Mouse (Mus musculus) natural killer cell, adult 2 months (primary cell): ENCODE measurements around the gene Rpl5.

ENCODE experiments used
- DNase-seq, 2 experiments: peaks; one replicate each; pipeline ENCODE4 v3.0.0; 2022; ENCODE audit warnings: low spot score in 2 of 2

The Rpl5 gene

GRCm38 (mm10) chr5:107942941-107943340 lies 42.6 kb downstream of the Rpl5 start:
- peak in 1 of 2 experiments; percentile 60 for DNase-seq

GRCm38 (mm10) chr5:107943526-107943925 lies 43.2 kb downstream of the Rpl5 start:
- DNase-seq, result no peak

- DNase-seq, result peak in 1 of 2 experiments; percentile 34
Observed at GRCm38 (mm10) chr5:107946475-107946874, 46.2 kb downstream of the Rpl5 start.

- DNase-seq, result no peak
Observed at GRCm38 (mm10) chr5:107947548-107947947, 47.2 kb downstream of the Rpl5 start.

GRCm38 (mm10) chr5:107948899-107949298 lies 48.6 kb downstream of the Rpl5 start:
- DNase-seq, result no peak

- DNase-seq, result no peak
Observed at GRCm38 (mm10) chr5:107949607-107950006, 49.3 kb downstream of the Rpl5 start.

GRCm38 (mm10) chr5:107950643-107951042 lies 50.3 kb downstream of the Rpl5 start:
- peak; percentile 45 to 47 for DNase-seq
